Mouse (Mus musculus) heart, postnatal 0 days (tissue): ENCODE measurements around the gene Uvrag.

Experiments
- CTCF ChIP-seq: IDR thresholded peaks from 2 replicates; pipeline ENCODE4 v1.5.1; 2016; ENCODE audit warnings: antibody characterized with exemption, control low read depth, low read depth
- EP300 ChIP-seq: IDR thresholded peaks from 2 replicates; pipeline ENCODE4 v1.6.1; 2016; ENCODE audit warnings: antibody characterized with exemption, low read depth

DNA sequence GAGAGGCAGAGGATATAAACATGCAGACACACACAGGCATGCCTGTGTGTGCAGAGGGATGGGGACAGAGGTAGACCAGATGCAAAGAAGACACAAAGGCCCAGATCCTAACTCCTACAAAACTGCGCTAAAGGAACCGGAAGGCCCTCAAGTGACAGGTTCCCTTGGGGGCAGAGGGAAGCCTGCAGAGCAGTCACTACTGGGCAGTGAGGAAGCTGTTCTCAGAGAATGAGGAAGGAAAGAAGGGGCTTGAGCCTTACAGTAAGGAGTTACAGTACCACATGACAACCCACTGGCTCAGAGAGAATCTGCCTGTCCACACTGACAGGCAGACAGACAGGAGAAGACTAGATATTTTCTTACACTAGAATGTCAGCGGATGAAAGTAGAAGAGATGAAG is 97.6 kb downstream of the Uvrag start:
- TF ChIP-seq CTCF (no peak), EP300 (no peak)
